20 mouse cellular contexts compared by ENCODE assay signal in the genomic region with DNA sequence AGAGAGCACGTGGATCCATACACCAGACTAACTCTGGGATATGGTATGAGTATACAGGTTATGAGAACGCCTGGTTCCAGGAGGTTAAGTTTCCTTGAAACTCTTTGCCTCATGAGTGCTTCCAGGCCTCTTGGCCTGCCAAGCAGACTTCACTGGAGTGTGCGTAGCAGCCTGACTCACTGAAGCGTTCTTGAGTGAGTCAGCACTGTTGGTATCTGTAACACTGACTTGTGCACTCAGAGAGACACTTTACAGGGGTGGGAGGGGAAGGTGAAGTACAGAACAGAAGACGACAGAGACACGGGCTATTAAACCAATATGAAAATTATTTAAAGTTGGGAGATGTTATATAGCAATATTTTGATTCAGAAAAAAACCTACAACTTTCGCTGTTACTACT. TPM values are rescaled to one million over a fixed set of nuclear protein-coding genes. Genes with fewer than 3 reads are reported as not detected.
DNase-seq lines count a peak whose midpoint lies in the region; ATAC-seq and TF ChIP-seq lines count a peak whose summit lies in the region.
"Had no signal": no experiment of that assay in that cellular context is flagged by ENCODE, and none has a peak within 500 bp of the region (broad histone marks: within the 10 kb centered on the region; RNA-seq: fewer than 3 reads in every experiment).

No protein-coding gene starts in this region.

- H3K27me3 ChIP-seq in ES-Bruce4 (ENCODE audit: control insufficient read depth, insufficient read depth, low read length, poor library complexity, severe bottlenecking), result no peaks in the 10 kb centered on the region
- no peaks in the 10 kb centered on the region for H3K27me3 ChIP-seq in hindbrain, embryonic 11.5 days (ENCODE audit: control insufficient read depth, insufficient read depth, low read length)
- H3K27me3 ChIP-seq: forebrain, embryonic 15.5 days; hindbrain, embryonic 12.5 days; limb, embryonic 12.5 days; liver, embryonic 13.5 days had no signal

- H3K4me3 ChIP-seq in ES-Bruce4 (ENCODE audit: low read depth, low read length), result no peak overlapping the region
- H3K4me3 ChIP-seq in hindbrain, embryonic 11.5 days (ENCODE audit: low read depth, low read length), result no peak overlapping the region
- H3K4me3 ChIP-seq: erythroblast, embryonic 14.5 days; forebrain, embryonic 15.5 days; hindbrain, embryonic 12.5 days; left cerebral cortex, adult 2 months; limb, embryonic 12.5 days; liver, embryonic 13.5 days had no signal

- H3K9me3 ChIP-seq in ES-Bruce4 (replicated peaks; ENCODE audit: control insufficient read depth, insufficient read depth, low read length, poor library complexity, severe bottlenecking), result no peaks in the 10 kb centered on the region
- no peaks in the 10 kb centered on the region for H3K9me3 ChIP-seq in hindbrain, embryonic 11.5 days (ENCODE audit: control insufficient read depth, low read length)
- H3K9me3 ChIP-seq: forebrain, embryonic 15.5 days; hindbrain, embryonic 12.5 days; limb, embryonic 12.5 days; liver, embryonic 13.5 days had no signal

- H3K4me1 ChIP-seq in ES-Bruce4 (ENCODE audit: control insufficient read depth, insufficient read depth, low read length), result peaks cover 4% of the 10 kb centered on the region
- H3K4me1 ChIP-seq in hindbrain, embryonic 11.5 days (replicated peaks; ENCODE audit: control insufficient read depth, insufficient read depth, low read length), result no peaks in the 10 kb centered on the region
- H3K4me1 ChIP-seq: forebrain, embryonic 15.5 days; hindbrain, embryonic 12.5 days; limb, embryonic 12.5 days; liver, embryonic 13.5 days had no signal

- H3K27ac ChIP-seq in ES-Bruce4 (ENCODE audit: insufficient read depth, low read length), result peak overlapping the region; percentile 20; the same call in 1 of the 2 replicates
- H3K27ac ChIP-seq in hindbrain, embryonic 11.5 days (ENCODE audit: low read depth, low read length), result no peak overlapping the region
- H3K27ac ChIP-seq: forebrain, embryonic 15.5 days; hindbrain, embryonic 12.5 days; kidney, postnatal 0 days; left cerebral cortex, adult 2 months; limb, embryonic 12.5 days; liver, embryonic 13.5 days had no signal

- TF ChIP-seq POLR2A in ES-Bruce4 (IDR thresholded peaks at IDR 0.05; ENCODE audit: insufficient read depth, low read length), result no peak

- no peak for TF ChIP-seq CTCF in ES-Bruce4 (IDR thresholded peaks at IDR 0.05; ENCODE audit: low read depth, low read length)

- H3K36me3 ChIP-seq in ES-Bruce4 (ENCODE audit: control insufficient read depth, insufficient read depth, low read length, poor library complexity, severe bottlenecking), result no peaks in the 10 kb centered on the region
- no peaks in the 10 kb centered on the region for H3K36me3 ChIP-seq in hindbrain, embryonic 11.5 days (ENCODE audit: control insufficient read depth, insufficient read depth, low read length)
- H3K36me3 ChIP-seq: forebrain, embryonic 15.5 days; G1E; hindbrain, embryonic 12.5 days; limb, embryonic 12.5 days; liver, embryonic 13.5 days had no signal

- TF ChIP-seq EP300 in ES-Bruce4 (IDR thresholded peaks at IDR 0.05; ENCODE audit: insufficient read depth, low read depth, low read length), result no peak

- H3K9ac ChIP-seq in ES-Bruce4 (ENCODE audit: low read depth, poor library complexity, severe bottlenecking), result no peak overlapping the region
- H3K9ac ChIP-seq in hindbrain, embryonic 11.5 days (ENCODE audit: low read depth, low read length), result no peak overlapping the region
- H3K9ac ChIP-seq: forebrain, embryonic 15.5 days; hindbrain, embryonic 12.5 days; limb, embryonic 12.5 days; liver, embryonic 13.5 days had no signal

- 86% methylated on average over 7 of the region's 7 CpGs for WGBS in hindbrain, embryonic 11.5 days

- ATAC-seq in hindbrain, embryonic 11.5 days (ENCODE audit: low FRiP score), result no peak
- ATAC-seq: forebrain, embryonic 15.5 days had no signal

- peak; percentile 58 for DNase-seq in adrenal gland, adult 2 months
- DNase-seq in adrenal gland, postnatal 14 days, result no peak
- peak; percentile 30 for DNase-seq in kidney, adult 9 months
- no peak for DNase-seq in kidney, adult 18-20 months
- peak; percentile 41 to 59 for DNase-seq in adrenal gland, postnatal 36 days
- DNase-seq in urinary bladder, postnatal 36 days (ENCODE audit: low spot score in 2 of 2), result no peak
- DNase-seq in hindbrain, embryonic 11.5 days (ENCODE audit: low spot score), result no peak
- DNase-seq: cerebellum, adult 18-20 months; cerebellum, postnatal 36 days; liver, embryonic 13.5 days; right cerebral cortex, postnatal 25 days; thymus, postnatal 14 days had no signal

- H3K4me2 ChIP-seq in hindbrain, embryonic 11.5 days (replicated peaks; ENCODE audit: low read depth, low read length), result no peak overlapping the region
- H3K4me2 ChIP-seq: forebrain, embryonic 15.5 days; hindbrain, embryonic 12.5 days; limb, embryonic 12.5 days; liver, embryonic 13.5 days had no signal

RNA-seq across cellular contexts. Expression of a gene that starts 33.1 kb away (rescaled TPM):
- total RNA-seq in adrenal gland, adult 2 months (2021), result 1 to 10 TPM; 2.9 to 4.8 TPM
- 0.98 and 2.1 TPM in 2 replicates for polyA plus RNA-seq in adrenal gland, adult 2 months (2012; rRNA removed)
- total RNA-seq in adrenal gland, postnatal 14 days (2021), result 2.9 and 3.2 TPM in 2 replicates
- polyA plus RNA-seq in ES-Bruce4 (2011; ENCODE audit: insufficient read depth, insufficient read length, low read depth, missing spikeins), result 20.8 and 25.7 TPM in 2 replicates
- total RNA-seq in adrenal gland, postnatal 36 days (2021), result 1 to 10 TPM; 4.0 to 4.4 TPM
- 2.7 and 3.0 TPM in 2 replicates for polyA plus RNA-seq in hindbrain, embryonic 11.5 days (2014; fragmentation: Nextera tagmentation; extraction: Ambion mirVana)
- polyA plus RNA-seq: erythroblast, embryonic 14.5 days; G1E had no signal

Comparison
In these comparisons a context has a peak if more than half of its experiments do, and no peak if none do; other contexts are left out.
1. DNase-seq: peak in adrenal gland, adult 2 months (single experiment), kidney, adult 9 months (single experiment) and adrenal gland, postnatal 36 days (2 of 2); none in adrenal gland, postnatal 14 days (single experiment), kidney, adult 18-20 months (single experiment), urinary bladder, postnatal 36 days (0 of 2) and hindbrain, embryonic 11.5 days (single experiment).